Mouse (Mus musculus) lung, adult 2 months (tissue): ENCODE measurements at regions not wholly inside any gene's neighbourhood (a gene's known extent, or its start where the extent isn't known, plus 50 kb on each side); places are given as distances from the start of the nearest gene placed in this dataset.

Experiments used
- CTCF ChIP-seq: fragments of 200-500 bp; IDR thresholded peaks from 2 replicates; pipeline ENCODE4 v1.5.1; 2011; ENCODE audit warnings: mild to moderate bottlenecking, low read length, control low read depth; ENCODE audit not compliant: insufficient read depth
- POLR2A ChIP-seq: fragments of 200-500 bp; IDR thresholded peaks from 2 replicates; pipeline ENCODE4 v1.6.1; 2011; ENCODE audit warnings: low read depth, mild to moderate bottlenecking, control low read depth, low read length, borderline replicate concordance; ENCODE audit errors: extremely low read depth

GRCm38 (mm10) chr15:61888569-61889326, 965.9 kb upstream of the A1bg start:
- TF ChIP-seq POLR2A (no peak), CTCF (no peak)
